Mouse (Mus musculus) MEL (cell line): ENCODE results near the gene Zfp811. TPM values are rescaled to one million over a fixed set of nuclear protein-coding genes. Genes with fewer than 3 reads are reported as not detected.

Experiments used
- polyA plus RNA-seq, 2 experiments: library from polyadenylated mRNA; stranded (reverse) in 1 of 2; unstranded in 1 of 2; fragments of >175 nt in 1 of 2; fragments of >200 nt in 1 of 2; gene quantifications; 2 replicates each; pipeline versions ENCODE4 v1.2.1 to v1.2.4; 2012; ENCODE audit warnings: low replicate concordance in 2 of 2, low read depth in 1 of 2; ENCODE audit not compliant: insufficient read length in 2 of 2, insufficient read depth in 1 of 2, missing spikeins in 1 of 2
- total RNA-seq: library from RNA; depleted of rRNA; stranded (reverse); fragments of 300-350 nt; gene quantifications from 2 replicates; pipeline ENCODE4 v1.2.3, GENCODE M21; 2012; rRNA removed

Zfp811 gene
- total and polyA plus RNA-seq, 3 experiments, result not detected

Other genes starting within 250 kb of the Zfp811 start
- not detected in 2 replicates for gene Cyp4f37, start 188.6 kb downstream of the Zfp811 start, total RNA-seq
- gene Cyp4f37, start 188.6 kb downstream of the Zfp811 start, polyA plus RNA-seq, result not detected
- gene Cyp4f40, start 151.0 kb downstream of the Zfp811 start, total RNA-seq, result not detected in 2 replicates
- gene Cyp4f40, start 151.0 kb downstream of the Zfp811 start, polyA plus RNA-seq, result not detected
- gene Cyp4f15, start 124.3 kb downstream of the Zfp811 start, total RNA-seq, result not detected in 2 replicates
- gene Cyp4f15, start 124.3 kb downstream of the Zfp811 start, polyA plus RNA-seq, result not detected
- gene Zfp871, start 21.6 kb downstream of the Zfp811 start, total RNA-seq, result 8.8 and 11.7 TPM in 2 replicates
- gene Zfp871, start 21.6 kb downstream of the Zfp811 start, polyA plus RNA-seq, result 10 to 100 TPM; 12.2 to 16.9 TPM
- gene Zfp799, start 20.3 kb upstream of the Zfp811 start, total RNA-seq, result not detected in 2 replicates
- under 1 TPM in 1 of 2 experiments, not detected in 1; 0.01 TPM for gene Zfp799, start 20.3 kb upstream of the Zfp811 start, polyA plus RNA-seq
- not detected in 2 replicates for gene Zfp870, start 81.7 kb upstream of the Zfp811 start, total RNA-seq
- gene Zfp870, start 81.7 kb upstream of the Zfp811 start, polyA plus RNA-seq, result under 1 TPM in 1 of 2 experiments, not detected in 1; 0.25 TPM
- gene Cyp4f14, start 107.4 kb upstream of the Zfp811 start, total RNA-seq, result not detected in 2 replicates
- gene Cyp4f14, start 107.4 kb upstream of the Zfp811 start, polyA plus RNA-seq, result not detected
- 5.4 and 9.7 TPM in 2 replicates for gene Cyp4f13, start 137.5 kb upstream of the Zfp811 start, total RNA-seq
- gene Cyp4f13, start 137.5 kb upstream of the Zfp811 start, polyA plus RNA-seq, result 10 to 100 TPM in 1 of 2 experiments, not detected in 1; 19.3 TPM
- 9.8 and 13.4 TPM in 2 replicates for gene Zfp472, start 155.9 kb upstream of the Zfp811 start, total RNA-seq
- gene Zfp472, start 155.9 kb upstream of the Zfp811 start, polyA plus RNA-seq, result 1 to 10 TPM in 1 of 2 experiments, not detected in 1; 7.1 TPM
- 3.2 and 4.7 TPM in 2 replicates for gene Zfp952, start 183.2 kb upstream of the Zfp811 start, total RNA-seq
- 1 to 10 TPM in 1 of 2 experiments, not detected in 1; 2.9 TPM for gene Zfp952, start 183.2 kb upstream of the Zfp811 start, polyA plus RNA-seq
- gene Zfp763, start 223.5 kb upstream of the Zfp811 start, total RNA-seq, result 1.4 and 1.5 TPM in 2 replicates
- 1 to 10 TPM in 1 of 2 experiments, not detected in 1; 1.3 TPM for gene Zfp763, start 223.5 kb upstream of the Zfp811 start, polyA plus RNA-seq